Mouse (Mus musculus) cerebellum, adult 9-11 months (tissue): ENCODE results near the gene Mif.

Source experiments
- DNase-seq: peaks from one replicate; pipeline ENCODE4 v3.0.0; 2022

The Mif gene

GRCm38 (mm10) chr10:75835761-75836531 is 24.1 kb downstream of the Mif start:
- DNase-seq, result peak; percentile 42

- DNase-seq, result peak; percentile 73
These were observed 24.7 kb downstream of the Mif start for GRCm38 (mm10) chr10:75835307-75835706.

- DNase-seq, result no peak
These were observed 25.3 kb downstream of the Mif start for GRCm38 (mm10) chr10:75834721-75835120.

- DNase-seq, result peak; percentile 69
These were observed 25.8 kb downstream of the Mif start for GRCm38 (mm10) chr10:75834250-75834649.

GRCm38 (mm10) chr10:75833456-75834080 is 26.5 kb downstream of the Mif start:
- DNase-seq, result no peak

GRCm38 (mm10) chr10:75832272-75832895 is 27.7 kb downstream of the Mif start:
- DNase-seq, result peak; percentile 68

GRCm38 (mm10) chr10:75830275-75830670 is 29.8 kb downstream of the Mif start:
- DNase-seq, result no peak

- no peak for DNase-seq
These were observed 30.3 kb downstream of the Mif start for GRCm38 (mm10) chr10:75829529-75830274.

- DNase-seq, result peak; percentile 90
These were observed 31.5 kb downstream of the Mif start for GRCm38 (mm10) chr10:75828500-75828931.

- peak; percentile 63 for DNase-seq
These were observed 32.2 kb downstream of the Mif start for GRCm38 (mm10) chr10:75827668-75828360.

- DNase-seq, result no peak
These were observed 35.5 kb downstream of the Mif start for GRCm38 (mm10) chr10:75824530-75824929.

- DNase-seq, result no peak
These were observed 36.3 kb downstream of the Mif start for GRCm38 (mm10) chr10:75823782-75824181.

GRCm38 (mm10) chr10:75822443-75822842 is 37.6 kb downstream of the Mif start, which contains the start of gene Gstt4:
Gene Gstt4, minus strand, starts transcription at chr10:75822543.
- no peak for DNase-seq

GRCm38 (mm10) chr10:75819882-75820281 is 40.2 kb downstream of the Mif start:
- DNase-seq, result no peak

- no peak for DNase-seq
These were observed 41.4 kb downstream of the Mif start for GRCm38 (mm10) chr10:75818641-75819040.
